Mouse (Mus musculus) CH12.LX (cell line): Measurements from ENCODE around the gene Mpst. TPM values are rescaled to one million over a fixed set of nuclear protein-coding genes. Genes with fewer than 3 reads are reported as not detected.

Experiments
- DNase-seq: peaks from one replicate; pipeline ENCODE4 v3.0.0-alpha.2; 2013; ENCODE audit errors: extremely low read depth
- H3K27ac ChIP-seq: 2 replicates; pipeline ENCODE4 v1.5.1; 2012; ENCODE audit warnings: low read depth, mild to moderate bottlenecking, control low read depth, moderate library complexity; ENCODE audit not compliant: insufficient read depth
- H3K27me3 ChIP-seq: replicated peaks from 2 replicates; pipeline ENCODE3; 2012; ENCODE audit warnings: inconsistent platforms
- H3K36me3 ChIP-seq, 2 experiments: replicated peaks in 1 of 2; 2 replicates each; pipeline versions ENCODE3 to v1.6.1; 2012; ENCODE audit warnings: inconsistent platforms in 1 of 2, low read length in 1 of 2, mild to moderate bottlenecking in 1 of 2, mixed read lengths in 1 of 2, moderate library complexity in 1 of 2; ENCODE audit not compliant: control insufficient read depth in 1 of 2, insufficient read depth in 1 of 2
- H3K4me1 ChIP-seq, 2 experiments: 2 replicates each; pipeline ENCODE4 v1.6.1; 2012; ENCODE audit warnings: inconsistent platforms in 1 of 2, moderate library complexity in 1 of 2; ENCODE audit not compliant: insufficient read depth in 2 of 2, control insufficient read depth in 1 of 2
- H3K4me2 ChIP-seq: 2 replicates; pipeline ENCODE4 v1.6.1; 2012; ENCODE audit warnings: low read depth, mild to moderate bottlenecking, control low read depth; ENCODE audit not compliant: poor library complexity, insufficient read depth, severe bottlenecking
- H3K4me3 ChIP-seq, 3 experiments: fragments of 150-350 bp in 1 of 3; sonication (generic) in 1 of 3; replicated peaks in 1 of 3; 2 replicates each; pipeline versions ENCODE3 to v1.5.1; 2011 to 2012; ENCODE audit warnings: low read depth in 2 of 3, low read length in 2 of 3, mild to moderate bottlenecking in 2 of 3, moderate library complexity in 2 of 3, control low read depth in 1 of 3, improper control_type of control experiment in 1 of 3, inconsistent platforms in 1 of 3, mixed read lengths in 1 of 3; ENCODE audit not compliant: poor library complexity in 1 of 3
- H3K79me2 ChIP-seq: replicated peaks from 2 replicates; pipeline ENCODE4 v1.6.1; 2012; ENCODE audit warnings: mild to moderate bottlenecking, moderate library complexity; ENCODE audit not compliant: control insufficient read depth, poor library complexity, insufficient read depth, severe bottlenecking; ENCODE audit errors: extremely low read depth
- H3K9ac ChIP-seq: 2 replicates; pipeline ENCODE4 v1.6.1; 2012; ENCODE audit warnings: low read depth, mild to moderate bottlenecking, control low read depth, moderate library complexity; ENCODE audit not compliant: insufficient read depth
- H3K9me3 ChIP-seq: replicated peaks from 2 replicates; pipeline ENCODE3; 2012; ENCODE audit warnings: low read length, inconsistent platforms, mixed read lengths
- BHLHE40 ChIP-seq: IDR thresholded peaks from 2 replicates; pipeline ENCODE4 v1.6.1; 2011; ENCODE audit warnings: mild to moderate bottlenecking, low read depth, low read length, improper control_type of control experiment
- CHD1 ChIP-seq: IDR thresholded peaks from 2 replicates; pipeline ENCODE4 v1.6.1; 2012; ENCODE audit warnings: low read depth, low read length, improper control_type of control experiment, inconsistent platforms
- E2F4 ChIP-seq: IDR thresholded peaks from 2 replicates; pipeline ENCODE4 v1.6.1; 2011; ENCODE audit warnings: low read depth, low read length, improper control_type of control experiment; ENCODE audit not compliant: insufficient replicate concordance
- EP300 ChIP-seq: IDR thresholded peaks from 2 replicates; pipeline ENCODE4 v1.6.1; 2011; ENCODE audit warnings: low read length, improper control_type of control experiment
- GABPA ChIP-seq: IDR thresholded peaks from 2 replicates; pipeline ENCODE4 v1.6.1; 2012; ENCODE audit warnings: low read depth, low read length, improper control_type of control experiment, inconsistent platforms; ENCODE audit not compliant: insufficient replicate concordance
- IRF4 ChIP-seq: IDR thresholded peaks from 2 replicates; pipeline ENCODE4 v1.6.1; 2014; ENCODE audit warnings: low read depth, mild to moderate bottlenecking, inconsistent platforms, low read length, improper control_type of control experiment
- JUND ChIP-seq: conservative IDR thresholded peaks from 2 replicates; pipeline ENCODE4 v1.6.1; 2011; ENCODE audit warnings: low read depth, low read length, improper control_type of control experiment
- MAX ChIP-seq: IDR thresholded peaks from 2 replicates; pipeline ENCODE4 v1.6.1; 2011; ENCODE audit warnings: low read length, improper control_type of control experiment
- MAZ ChIP-seq: IDR thresholded peaks from 2 replicates; pipeline ENCODE4 v1.6.1; 2012; ENCODE audit warnings: low read depth, mild to moderate bottlenecking, inconsistent platforms, low read length, improper control_type of control experiment, moderate library complexity
- MEF2A ChIP-seq: IDR thresholded peaks from 2 replicates; pipeline ENCODE4 v1.6.1; 2014; ENCODE audit warnings: low read depth, mild to moderate bottlenecking, inconsistent platforms, low read length, improper control_type of control experiment, borderline replicate concordance
- MXI1 ChIP-seq: IDR thresholded peaks from 2 replicates; pipeline ENCODE4 v1.6.1; 2011; ENCODE audit warnings: mild to moderate bottlenecking, low read depth, low read length, improper control_type of control experiment
- MYC ChIP-seq: IDR thresholded peaks from 2 replicates; pipeline ENCODE4 v1.6.1; 2011; ENCODE audit warnings: low read depth, mild to moderate bottlenecking, improper control_type of control experiment, low read length
- NRF1 ChIP-seq: IDR thresholded peaks from 2 replicates; pipeline ENCODE4 v1.6.1; 2014; ENCODE audit warnings: low read depth, mild to moderate bottlenecking, inconsistent platforms, low read length, improper control_type of control experiment, moderate library complexity
- PAX5 ChIP-seq: IDR thresholded peaks from 2 replicates; pipeline ENCODE4 v1.6.1; 2012; ENCODE audit warnings: low read length, inconsistent platforms, mixed read lengths
- POLR2AphosphoS2 ChIP-seq: IDR thresholded peaks from 2 replicates; pipeline ENCODE4 v1.6.1; 2011; ENCODE audit warnings: low read depth, low read length, improper control_type of control experiment
- RCOR1 ChIP-seq: conservative IDR thresholded peaks from 2 replicates; pipeline ENCODE4 v1.6.1; 2012; ENCODE audit warnings: low read depth, mild to moderate bottlenecking, inconsistent platforms, low read length, improper control_type of control experiment
- SMC3 ChIP-seq: IDR thresholded peaks from 2 replicates; pipeline ENCODE4 v1.6.1; 2011; ENCODE audit warnings: low read depth, low read length, improper control_type of control experiment
- TCF12 ChIP-seq: IDR thresholded peaks from 2 replicates; pipeline ENCODE4 v1.6.1; 2014; ENCODE audit warnings: low read depth, mild to moderate bottlenecking, inconsistent platforms, low read length, improper control_type of control experiment
- USF1 ChIP-seq: IDR thresholded peaks from 2 replicates; pipeline ENCODE4 v1.6.1; 2014; ENCODE audit warnings: low read depth, mild to moderate bottlenecking, inconsistent platforms, low read length, improper control_type of control experiment
- USF2 ChIP-seq: conservative IDR thresholded peaks from 2 replicates; pipeline ENCODE4 v1.6.1; 2011; ENCODE audit warnings: low read depth, low read length, improper control_type of control experiment
- ZC3H11A ChIP-seq: IDR thresholded peaks from 2 replicates; pipeline ENCODE4 v1.6.1; 2012; ENCODE audit warnings: low read depth, mild to moderate bottlenecking, inconsistent platforms, low read length, improper control_type of control experiment
- ZMIZ1 ChIP-seq: IDR thresholded peaks from 2 replicates; pipeline ENCODE4 v1.6.1; 2012; ENCODE audit warnings: low read depth, mild to moderate bottlenecking, inconsistent platforms, low read length, improper control_type of control experiment
- dilution Hi-C: fragments of 300-500 bp; cut with MboI; formaldehyde crosslinking; loops from 2 replicates; pipeline ENCODE4 v1.14.3; 2020; ENCODE audit warnings: low sequenced_read_pairs; ENCODE audit not compliant: extremely low pct_unique_long_range_greater_than_20kb, extremely low pct_ligation_motif_present
- in situ Hi-C: fragments of 300-500 bp; cut with MboI; formaldehyde crosslinking; loops from 3 replicates; pipeline ENCODE4 v1.14.3; 2019; ENCODE audit warnings: low sequenced_read_pairs, low pct_ligation_motif_present, low pct_unique_long_range_greater_than_20kb, mixed read lengths
- polyA plus RNA-seq: library from polyadenylated mRNA; unstranded; fragments of >175 nt; gene quantifications from 2 replicates; pipeline ENCODE4 v1.2.1, GENCODE M21; 2012; ENCODE audit warnings: low read depth; ENCODE audit not compliant: insufficient read length
- total RNA-seq, 2 experiments: library from RNA; depleted of rRNA; stranded (reverse); fragments of 300-350 nt in 1 of 2; fragments of >200 nt in 1 of 2; gene quantifications; 2 replicates each; pipeline ENCODE4 v1.2.3; 2012 to 2014

Mpst gene
- total and polyA plus RNA-seq, 3 experiments: 24.4 to 46.3 (median 27.0) TPM

GRCm38 (mm10) chr15:78383450-78384219 lies 22.6 kb upstream of the Mpst start:
- Histone ChIP-seq H3K36me3 (no peaks in the 10 kb centered on the region), H3K4me1 (no peaks in the 10 kb centered on the region), H3K9me3 (peaks cover 5% of the 10 kb centered on the region), H3K4me2 (no peak overlapping the region), H3K27me3 (peaks cover 69% of the 10 kb centered on the region), H3K9ac (no peak overlapping the region), H3K79me2 (no peaks in the 10 kb centered on the region), H3K27ac (no peak overlapping the region), H3K4me3 (no peak overlapping the region)
- DNase-seq: no peak
- TF ChIP-seq USF2 (no peak), IRF4 (no peak), EP300 (no peak), NRF1 (no peak), GABPA (no peak), RCOR1 (no peak), E2F4 (no peak)
- dilution Hi-C loops (no loop called here), in situ Hi-C loops (no loop called here)

- TF ChIP-seq E2F4 (no peak), SMC3 (no peak), USF1 (no peak), MYC (no peak), PAX5 (no peak), ZC3H11A (no peak), POLR2AphosphoS2 (no peak), JUND (no peak), EP300 (no peak), GABPA (no peak), BHLHE40 (no peak), MXI1 (no peak), ZMIZ1 (no peak), CHD1 (no peak), MEF2A (no peak), RCOR1 (no peak), MAX (no peak), MAZ (no peak), TCF12 (no peak)
- TF ChIP-seq, all 38 proteins: peak for 0
- Histone ChIP-seq H3K9ac (no peak overlapping the region), H3K9me3 (peaks cover under 1% of the 10 kb centered on the region), H3K4me1 (no peaks in the 10 kb centered on the region), H3K27ac (no peak overlapping the region), H3K27me3 (peaks cover 70% of the 10 kb centered on the region), H3K4me2 (no peak overlapping the region), H3K4me3 (no peak overlapping the region), H3K79me2 (no peaks in the 10 kb centered on the region), H3K36me3 (no peaks in the 10 kb centered on the region)
- no peak for DNase-seq
- in situ Hi-C loops (no loop called here), dilution Hi-C loops (no loop called here)
These were observed 21.7 kb upstream of the Mpst start for GRCm38 (mm10) chr15:78384220-78385116.
